Mouse (Mus musculus) adrenal gland, postnatal 0 days (tissue): ENCODE measurements around the gene Ncln. TPM values are rescaled to one million over a fixed set of nuclear protein-coding genes. Genes with fewer than 3 reads are reported as not detected.

ENCODE experiments used
- microRNA-seq: library from miRNA; unstranded; fragments of <30 nt; microRNA quantifications from one replicate; pipeline ENCODE4, GENCODE M21; 2016; ENCODE audit warnings: borderline replicate concordance; ENCODE audit not compliant: insufficient number of aligned reads
- polyA plus RNA-seq: library from polyadenylated mRNA; unstranded; fragments of >200 nt; fragmentation: Nextera tagmentation; extraction: Ambion mirVana; gene quantifications from 2 replicates; pipeline ENCODE4 v1.2.1, GENCODE M21; 2015

Gene Ncln
- polyA plus RNA-seq, result 42.4 and 49.4 TPM in 2 replicates

DNA sequence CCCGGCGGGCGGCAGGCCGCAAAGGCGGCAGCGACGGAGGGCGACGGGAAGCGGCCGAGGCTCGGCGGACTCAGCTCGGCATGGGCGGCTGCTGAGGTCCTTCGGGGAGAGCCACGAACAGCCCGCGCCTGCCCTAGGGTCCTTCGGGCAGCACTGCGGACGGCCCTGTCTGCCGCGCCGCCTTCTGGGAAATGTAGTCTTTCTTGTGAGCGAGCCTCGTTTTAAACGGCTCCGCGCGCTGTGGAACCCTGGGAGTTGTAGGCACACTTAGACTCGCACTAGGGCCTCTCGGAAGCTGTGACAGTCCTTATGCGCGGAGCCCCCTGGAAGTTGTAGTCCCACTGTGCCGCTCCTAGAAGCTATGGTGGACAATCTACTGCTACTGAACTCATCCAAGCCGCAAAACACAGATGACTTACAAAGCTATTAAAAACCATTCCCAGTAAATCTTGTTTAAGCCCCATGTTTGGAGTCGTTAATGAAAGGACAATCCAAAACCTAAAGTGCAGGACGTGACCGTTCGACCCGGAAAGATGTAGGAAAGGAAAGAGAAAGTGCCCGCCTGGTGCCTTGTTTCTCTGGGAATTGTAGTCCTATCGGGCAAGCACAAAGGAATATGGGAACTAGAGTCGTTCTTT lies at the start of gene Ncln:
Gene Ncln, minus strand, starts transcription at position 129 of the 638 bp plus-strand sequence.

DNA sequence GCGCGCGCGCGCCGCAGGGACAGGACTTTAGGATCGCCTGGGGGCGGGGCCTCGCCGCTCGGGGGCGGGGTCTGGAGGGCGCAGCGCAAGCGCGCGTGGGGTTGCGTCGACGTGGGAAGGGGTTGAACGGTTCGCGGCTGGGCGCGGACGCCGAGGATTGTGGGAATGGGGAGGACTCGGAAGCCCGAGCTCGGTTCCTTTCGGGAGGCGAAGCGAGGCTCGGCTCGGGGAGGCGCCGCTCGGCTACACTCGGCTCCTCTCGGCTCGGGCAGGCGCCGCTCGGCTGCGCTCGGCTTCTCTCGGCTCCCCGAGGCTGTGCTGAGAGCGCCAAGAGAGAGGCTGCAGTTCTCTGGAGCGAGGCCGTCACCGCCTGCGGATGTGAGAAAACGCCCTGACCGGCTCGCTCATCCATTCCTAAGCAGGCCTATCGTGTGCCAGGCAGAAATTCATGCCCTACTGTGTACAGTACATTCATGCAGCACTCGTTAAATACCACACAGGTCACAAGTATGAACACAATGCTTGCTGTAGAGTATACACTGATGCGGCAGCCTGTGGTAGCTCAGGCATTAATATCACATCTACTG lies 49.1 kb upstream of the Ncln start, which contains the start of gene Gna11:
Gene Gna11, minus strand, starts transcription at position 30 of the 587 bp plus-strand sequence.

DNA sequence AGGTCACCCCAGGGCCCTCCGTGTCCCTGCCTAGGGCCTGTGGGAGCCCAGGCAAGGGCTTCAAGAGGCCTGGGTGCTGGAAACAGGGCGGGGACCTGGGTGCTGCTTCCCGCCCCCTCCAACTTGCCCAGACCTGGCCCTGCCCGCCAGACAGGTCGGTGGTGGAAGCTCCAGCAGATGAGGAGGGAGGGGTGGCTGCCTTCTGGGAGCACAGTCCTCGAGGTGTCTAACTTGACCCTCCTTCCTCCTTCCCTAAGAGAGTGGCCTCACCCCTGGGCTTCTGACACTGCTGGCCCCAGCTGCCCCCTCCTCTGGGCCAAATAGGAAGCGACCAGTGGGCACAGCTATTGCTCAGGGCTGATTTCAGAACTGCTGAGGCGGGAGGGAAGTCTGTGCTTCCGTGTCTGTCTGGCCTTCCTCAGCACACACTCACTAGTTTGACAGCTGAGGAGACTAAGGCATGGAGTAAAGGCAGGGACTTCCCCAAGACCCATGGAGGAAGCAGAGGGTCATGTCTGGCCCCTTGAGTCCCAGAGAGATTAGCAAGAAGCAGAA lies 27.9 kb upstream of the Ncln start, which contains the start of gene Gna15:
Gene Gna15, minus strand, starts transcription at position 175 of the 555 bp plus-strand sequence.

DNA sequence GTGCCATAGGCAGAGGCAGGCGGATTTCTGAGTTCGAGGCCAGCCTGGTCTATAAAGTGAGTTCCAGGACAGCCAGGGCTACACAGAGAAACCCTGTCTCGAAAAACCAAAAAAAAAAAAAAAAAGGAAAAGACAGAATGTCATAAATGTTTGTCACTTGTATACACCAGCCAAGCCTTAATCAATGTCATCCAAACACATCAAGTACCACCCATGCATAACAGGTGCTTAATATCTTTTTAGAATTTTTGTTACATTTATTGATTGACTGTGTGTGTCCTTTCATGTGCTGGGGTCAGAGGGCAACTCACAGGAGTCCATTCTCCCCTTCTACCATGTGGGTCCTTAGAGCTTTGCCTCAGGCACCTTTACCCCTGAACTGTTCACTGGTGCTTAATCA lies 3.8 kb upstream of the Ncln start, which contains the start of gene S1pr4:
Gene S1pr4, minus strand, starts transcription at position 101 of the 400 bp plus-strand sequence.

DNA sequence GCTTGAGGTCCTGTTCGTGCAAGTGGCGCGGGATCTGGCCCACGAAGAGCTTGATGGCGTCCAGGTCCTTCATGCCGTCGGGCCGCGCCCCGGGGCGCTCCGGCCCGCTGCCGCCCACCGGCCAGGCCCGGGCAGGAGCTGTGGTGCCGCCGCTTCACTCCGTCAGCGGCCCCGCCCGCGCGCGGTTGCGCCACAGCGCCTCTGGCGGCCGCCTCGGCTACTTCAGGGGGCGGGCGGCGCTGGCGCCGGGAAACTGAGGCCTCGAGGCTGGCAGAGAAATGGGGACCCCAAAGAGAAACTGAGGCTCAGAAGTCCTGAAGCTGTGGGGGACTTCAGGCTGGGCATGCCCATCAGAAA lies 13.7 kb downstream of the Ncln start, which contains the start of gene Celf5:
Gene Celf5, minus strand, starts transcription at position 177 of the 357 bp plus-strand sequence.

DNA sequence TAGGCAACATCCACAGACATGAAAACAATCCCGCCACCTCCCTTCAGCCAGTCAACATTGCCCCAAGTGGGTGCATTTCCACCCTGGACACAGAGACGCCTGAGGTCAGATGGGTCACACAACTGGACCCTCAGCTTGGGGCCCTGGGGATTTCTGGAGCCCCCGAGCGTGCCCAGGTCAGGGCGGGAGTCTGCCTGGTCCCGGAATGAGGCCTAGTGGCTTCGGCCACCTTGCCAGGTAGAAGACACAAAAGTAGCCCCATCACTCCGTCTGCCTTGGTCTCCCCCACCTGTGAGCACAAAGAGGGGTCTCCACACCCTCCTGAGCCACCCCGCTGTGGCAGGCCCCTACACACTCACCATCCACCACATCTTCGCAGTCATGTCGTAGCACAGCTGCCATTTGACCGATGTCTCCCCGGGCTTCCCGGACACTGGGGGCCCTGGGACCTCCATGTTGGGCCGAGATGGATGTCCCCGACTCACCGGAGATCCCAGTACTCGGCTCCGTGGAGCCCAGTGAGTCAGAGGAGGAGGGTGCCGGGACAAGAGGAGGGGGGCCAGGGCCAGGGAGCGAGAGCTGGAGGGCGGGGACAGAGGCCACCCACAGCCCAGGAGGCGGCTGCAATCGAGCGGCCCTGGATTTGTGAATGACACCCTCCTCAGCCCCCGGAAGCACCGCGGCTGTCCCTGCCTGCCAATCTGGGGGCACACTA lies 40.9 kb downstream of the Ncln start, which contains the start of gene Nfic:
Gene Nfic, minus strand, starts transcription at position 455 of the 715 bp plus-strand sequence.

Small RNA genes within 50 kb of the gene (microRNA-seq; reads per million reads assigned to microRNA genes)
- gene Gm25595, result not detected

Other genes starting within 250 kb of the Ncln start
- gene Matk, start 243.5 kb downstream of the Ncln start, polyA plus RNA-seq, result 1.5 and 1.8 TPM in 2 replicates
- 257 and 299 TPM in 2 replicates for gene Mrpl54, start 229.5 kb downstream of the Ncln start, polyA plus RNA-seq
- 29.0 and 34.3 TPM in 2 replicates for gene Apba3, start 229.4 kb downstream of the Ncln start, polyA plus RNA-seq
- 0.76 and 1.2 TPM in 2 replicates for gene Tjp3, start 204.8 kb downstream of the Ncln start, polyA plus RNA-seq
- gene Pip5k1c, start 203.4 kb downstream of the Ncln start, polyA plus RNA-seq, result 29.5 and 37.8 TPM in 2 replicates
- gene Cactin, start 175.3 kb downstream of the Ncln start, polyA plus RNA-seq, result 17.8 and 25.6 TPM in 2 replicates
- gene Tbxa2r, start 167.7 kb downstream of the Ncln start, polyA plus RNA-seq, result 28.4 and 31.0 TPM in 2 replicates
- 0.11 and 0.12 TPM in 2 replicates for gene Gipc3, start 153.1 kb downstream of the Ncln start, polyA plus RNA-seq
- gene Hmg20b, start 145.9 kb downstream of the Ncln start, polyA plus RNA-seq, result 59.6 and 78.9 TPM in 2 replicates
- gene Mfsd12, start 138.9 kb downstream of the Ncln start, polyA plus RNA-seq, result 8.9 and 10.3 TPM in 2 replicates
- 0.95 and 2.1 TPM in 2 replicates for gene 4930404N11Rik, start 130.6 kb downstream of the Ncln start, polyA plus RNA-seq
- 42.1 and 63.2 TPM in 2 replicates for gene Fzr1, start 117.9 kb downstream of the Ncln start, polyA plus RNA-seq
- 62.7 and 76.5 TPM in 2 replicates for gene Dohh, start 112.0 kb downstream of the Ncln start, polyA plus RNA-seq
- gene Gm48551, start 111.9 kb downstream of the Ncln start, polyA plus RNA-seq, result 1.4 and 3.0 TPM in 2 replicates
- 0.77 and 1.2 TPM in 2 replicates for gene Gm48552, start 107.4 kb downstream of the Ncln start, polyA plus RNA-seq
- gene Smim24, start 103.3 kb downstream of the Ncln start, polyA plus RNA-seq, result 3.3 and 8.2 TPM in 2 replicates
- gene Nfic, start 40.8 kb downstream of the Ncln start, polyA plus RNA-seq, result 65.6 and 73.8 TPM in 2 replicates
- gene Celf5, start 13.7 kb downstream of the Ncln start, polyA plus RNA-seq, result 1.6 and 6.1 TPM in 2 replicates
- 1.2 and 1.8 TPM in 2 replicates for gene S1pr4, start 3.7 kb upstream of the Ncln start, polyA plus RNA-seq
- 2.0 and 2.2 TPM in 2 replicates for gene Gna15, start 27.8 kb upstream of the Ncln start, polyA plus RNA-seq
- 61.6 and 64.5 TPM in 2 replicates for gene Gna11, start 48.8 kb upstream of the Ncln start, polyA plus RNA-seq
- gene Aes, start 63.1 kb upstream of the Ncln start, polyA plus RNA-seq, result 477 and 665 TPM in 2 replicates
- gene Tle2, start 78.2 kb upstream of the Ncln start, polyA plus RNA-seq, result 6.8 and 10.0 TPM in 2 replicates
- 14.5 and 17.4 TPM in 2 replicates for gene Tle6, start 104.7 kb upstream of the Ncln start, polyA plus RNA-seq
- 0.46 and 0.72 TPM in 2 replicates for gene BC025920, start 109.9 kb upstream of the Ncln start, polyA plus RNA-seq
- gene Sirt6, start 131.4 kb upstream of the Ncln start, polyA plus RNA-seq, result 15.8 and 23.5 TPM in 2 replicates
- 11.6 and 13.9 TPM in 2 replicates for gene Ankrd24, start 132.1 kb upstream of the Ncln start, polyA plus RNA-seq
- gene Gm10778, start 152.7 kb upstream of the Ncln start, polyA plus RNA-seq, result 3.2 and 3.6 TPM in 2 replicates
- 12.7 and 14.5 TPM in 2 replicates for gene Zfp433, start 208.4 kb upstream of the Ncln start, polyA plus RNA-seq